ENCODE assay signal across 8 mouse cellular contexts in genomic region chr2:152293727-152294475, GRCm38 (mm10). TPM values are rescaled to one million over a fixed set of nuclear protein-coding genes. Genes with fewer than 3 reads are reported as not detected.
DNase-seq lines count a peak whose midpoint lies in the region; ATAC-seq lines count a peak whose summit lies in the region.

Tbc1d20 (plus strand) TSS chr2:152293828.

- H3K27me3 ChIP-seq in megakaryocyte, embryonic 14.5 days (replicated peaks) = no peaks in the 10 kb centered on the region

- peak; percentile 97 for DNase-seq in ZHBTc4 (ENCODE audit: low read depth, low spot score)
- peak; percentile 77 to 85 for DNase-seq in gastrocnemius, adult 8-10 months (ENCODE audit: low spot score in 2 of 2)
- peak; percentile 67 for DNase-seq in hindlimb bud, embryonic 11.5 days (ENCODE audit: extremely low spot score, low read depth, low spot score)
- peak; percentile 75 to 88 for DNase-seq in left cerebral cortex, adult 8-10 months (ENCODE audit: low spot score in 2 of 2)
- peak; percentile 93 to 94 for DNase-seq in right cerebral cortex, postnatal 10 days (ENCODE audit: low spot score in 2 of 2)
- peak; percentile 84 for DNase-seq in urinary bladder, postnatal 25 days (ENCODE audit: low spot score)

- H3K4me3 ChIP-seq in megakaryocyte, embryonic 14.5 days (replicated peaks) = peak within 1 kb of the TSS; percentile 96

- peak; percentile 84 for ATAC-seq in common myeloid progenitor, adult 5-6 weeks (replicated peaks; ENCODE audit: low read depth, poor library complexity, severe bottlenecking)

- peaks cover 51% of the 10 kb centered on the region for H3K4me1 ChIP-seq in megakaryocyte, embryonic 14.5 days

- no peaks in the 10 kb centered on the region for H3K9me3 ChIP-seq in megakaryocyte, embryonic 14.5 days

- peaks cover 19% of the 10 kb centered on the region for H3K36me3 ChIP-seq in megakaryocyte, embryonic 14.5 days (replicated peaks; ENCODE audit: low read length)

RNA-seq across cellular contexts. Expression of gene Tbc1d20, which starts in this region (rescaled TPM):
- total RNA-seq in common myeloid progenitor, adult 5-6 weeks (2017) = 15.1 and 17.1 TPM in 2 replicates
- 10 to 100 TPM; 18.4 to 27.9 (median 24.9) TPM for total RNA-seq in gastrocnemius, adult 8-10 months (2022)
- total RNA-seq in left cerebral cortex, adult 8-10 months (2022) = 10 to 100 TPM; 52.5 to 56.3 (median 55.9) TPM
- 6.9 and 22.2 TPM in 2 replicates for polyA plus RNA-seq in megakaryocyte, embryonic 14.5 days (2012; ENCODE audit: insufficient read depth, low replicate concordance)

Comparison
In these comparisons a context has a peak if more than half of its experiments do, and no peak if none do; other contexts are left out.
1. Peak in every context shown above with its lines: DNase-seq, ATAC-seq and H3K4me3 ChIP-seq.